Mouse (Mus musculus): ENCODE data around the gene Fbxw24. TPM values are rescaled to one million over a fixed set of nuclear protein-coding genes. Genes with fewer than 3 reads are reported as not detected.
"Not testable (repeated sequence)": the region's sequence is repeated elsewhere in the genome, so short reads cannot be mapped to it uniquely, and the experiment has no call there.

Gene Fbxw24
- not detected for total RNA-seq (2021)

DNA sequence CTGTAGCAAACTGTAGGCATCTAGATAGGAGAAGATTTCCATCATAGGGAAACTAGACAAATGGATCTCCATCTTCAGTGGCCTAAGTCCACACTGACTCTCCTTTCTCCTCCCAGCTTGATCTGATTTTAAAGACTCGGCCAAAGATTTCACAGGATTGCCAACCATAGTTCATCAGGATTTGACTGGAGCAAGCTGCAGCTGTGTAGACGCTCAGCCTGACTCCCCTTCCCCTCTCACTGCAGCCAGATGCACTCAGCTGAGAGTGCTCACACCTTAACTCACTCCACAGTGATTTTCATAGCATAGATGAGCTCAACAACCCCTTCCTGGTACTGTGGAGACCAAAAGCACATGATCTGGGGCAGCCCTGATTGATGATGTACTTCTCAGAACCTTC is at the start of gene Fbxw24:
Gene Fbxw24 (minus strand): TSS at position 101 of the 400 bp plus-strand sequence.
- intact Hi-C loops (cut with DNase I); DNase-seq: not testable (repeated sequence)

- DNase-seq; intact Hi-C loops (cut with DNase I): not testable (repeated sequence)
These were observed 38.7 kb upstream of the Fbxw24 start, which contains the start of gene Fbxw25 for GRCm38 (mm10) chr9:109664552-109664951. Fbxw25 (minus strand) TSS chr9:109664652.

DNA sequence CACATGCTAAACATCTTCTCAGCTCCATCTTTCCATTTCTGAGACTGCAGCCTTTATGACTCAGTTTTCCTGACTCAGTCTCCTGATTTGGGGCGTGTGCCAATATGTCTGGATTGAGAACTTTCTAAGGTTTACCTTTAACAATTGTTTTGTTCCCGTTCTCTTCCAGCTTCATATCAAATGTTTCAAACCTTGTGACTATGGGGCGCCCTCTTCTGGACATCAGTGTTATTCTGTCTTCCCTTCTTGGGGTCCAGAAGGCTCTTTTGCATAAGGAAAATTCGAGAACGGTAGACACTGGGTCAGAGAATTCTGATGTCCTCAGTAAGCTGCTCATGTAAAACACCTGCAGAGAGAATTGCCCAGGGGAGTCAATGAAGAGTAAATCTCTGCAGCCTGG is 19.0 kb downstream of the Fbxw24 start:
- intact Hi-C loops (cut with DNase I): not testable (repeated sequence)

GRCm38 (mm10) chr9:109602128-109602527 is 23.7 kb downstream of the Fbxw24 start:
- intact Hi-C loops (cut with DNase I): not testable (repeated sequence)

More for the DNA sequence above, 19.0 kb downstream of the Fbxw24 start:
- peak in 1 of 2 experiments; percentile 10 for DNase-seq

GRCm38 (mm10) chr9:109597226-109597625 is 28.6 kb downstream of the Fbxw24 start:
- intact Hi-C loops (cut with DNase I): no loop called here
- no peak for DNase-seq

More at GRCm38 (mm10) chr9:109602128-109602527, 23.7 kb downstream of the Fbxw24 start:
- not testable (repeated sequence) for DNase-seq

- no peak for DNase-seq
These were observed 31.0 kb downstream of the Fbxw24 start for GRCm38 (mm10) chr9:109594866-109595265.

DNA sequence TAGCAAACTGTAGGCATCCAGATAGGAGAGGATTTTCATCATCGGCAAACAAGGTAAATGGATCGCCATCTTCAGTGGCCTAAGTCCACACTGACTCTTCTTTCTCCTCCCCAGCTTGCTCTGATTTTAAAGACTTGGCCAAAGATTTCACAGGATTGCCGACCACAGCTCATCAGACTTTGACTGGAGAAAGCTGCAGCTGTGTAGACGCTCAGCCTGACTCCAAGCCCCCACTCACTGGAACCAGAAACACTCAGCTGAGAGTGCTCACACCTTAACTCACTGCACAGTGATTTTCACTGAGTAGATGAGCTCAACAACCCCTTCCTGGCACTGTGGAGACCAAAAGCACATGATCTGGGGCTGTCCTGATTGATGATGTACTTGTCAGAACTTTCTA is 57.7 kb downstream of the Fbxw24 start, which contains the start of gene Fbxw15:
Gene Fbxw15 (minus strand): TSS at position 101 of the 400 bp plus-strand sequence.
- intact Hi-C loops (cut with DNase I); DNase-seq: not testable (repeated sequence)

More at GRCm38 (mm10) chr9:109594866-109595265, 31.0 kb downstream of the Fbxw24 start:
- intact Hi-C loops (cut with DNase I): no loop called here

GRCm38 (mm10) chr9:109565546-109565945 is 60.3 kb downstream of the Fbxw24 start:
- no peak for DNase-seq
- intact Hi-C loops (cut with DNase I): no loop called here

DNA sequence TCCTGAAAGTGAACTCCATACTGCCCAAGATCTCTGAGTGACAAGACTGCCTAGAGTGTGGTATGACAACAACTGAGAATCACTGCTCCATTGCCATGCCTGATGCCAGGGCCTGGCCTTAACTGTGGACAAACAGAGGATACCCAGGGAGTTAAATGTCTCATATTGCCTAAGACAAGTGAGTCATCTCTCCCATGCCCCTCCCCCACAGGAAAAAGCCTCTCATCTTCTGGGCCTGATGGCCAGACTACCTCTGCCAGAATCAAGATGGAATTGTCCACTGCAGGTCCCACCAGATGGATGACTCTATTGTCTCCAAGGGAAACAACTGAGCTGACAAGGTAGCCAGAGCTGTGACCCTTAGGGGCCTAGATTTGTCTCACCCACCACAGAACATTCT is 63.8 kb downstream of the Fbxw24 start:
- intact Hi-C loops (cut with DNase I); DNase-seq: not testable (repeated sequence)

GRCm38 (mm10) chr9:109552483-109552882 is 73.4 kb downstream of the Fbxw24 start:
- no peak for DNase-seq
- intact Hi-C loops (cut with DNase I): no loop called here

Other genes starting within 250 kb of the Fbxw24 start
- not detected for gene Fbxw22, start 221.8 kb downstream of the Fbxw24 start, total RNA-seq (2021)
- gene Fbxw16, start 176.9 kb downstream of the Fbxw24 start, total RNA-seq (2021): not detected
- not detected for gene Fbxw19, start 130.2 kb downstream of the Fbxw24 start, total RNA-seq (2021)
- gene Fbxw15, start 57.8 kb downstream of the Fbxw24 start, total RNA-seq (2021): not detected
- not detected for gene Fbxw25, start 38.6 kb upstream of the Fbxw24 start, total RNA-seq (2021)
- gene Fbxw18, start 76.6 kb upstream of the Fbxw24 start, total RNA-seq (2021): not detected
- not detected for gene Fbxw26, start 120.0 kb upstream of the Fbxw24 start, total RNA-seq (2021)
- not detected for gene Fbxw27, start 164.6 kb upstream of the Fbxw24 start, total RNA-seq (2021)
- not detected for gene Spink8, start 186.2 kb upstream of the Fbxw24 start, total RNA-seq (2021)
- 10 to 100 TPM; 15.1 to 18.4 TPM for gene Nme6, start 206.7 kb upstream of the Fbxw24 start, total RNA-seq (2021)
- gene Camp, start 223.6 kb upstream of the Fbxw24 start, total RNA-seq (2021): under 1 TPM; 0.36 to 0.60 TPM
- gene Cdc25a, start 249.5 kb upstream of the Fbxw24 start, total RNA-seq (2021): 1 to 10 TPM; 7.1 to 9.4 TPM

Data from heart, postnatal 10 days (tissue).